Mouse (Mus musculus): ENCODE data around the gene Ebf1.
"Not testable (repeated sequence)": the region's sequence is repeated elsewhere in the genome, so short reads cannot be mapped to it uniquely, and the experiment has no call there.

Ebf1 gene

DNA sequence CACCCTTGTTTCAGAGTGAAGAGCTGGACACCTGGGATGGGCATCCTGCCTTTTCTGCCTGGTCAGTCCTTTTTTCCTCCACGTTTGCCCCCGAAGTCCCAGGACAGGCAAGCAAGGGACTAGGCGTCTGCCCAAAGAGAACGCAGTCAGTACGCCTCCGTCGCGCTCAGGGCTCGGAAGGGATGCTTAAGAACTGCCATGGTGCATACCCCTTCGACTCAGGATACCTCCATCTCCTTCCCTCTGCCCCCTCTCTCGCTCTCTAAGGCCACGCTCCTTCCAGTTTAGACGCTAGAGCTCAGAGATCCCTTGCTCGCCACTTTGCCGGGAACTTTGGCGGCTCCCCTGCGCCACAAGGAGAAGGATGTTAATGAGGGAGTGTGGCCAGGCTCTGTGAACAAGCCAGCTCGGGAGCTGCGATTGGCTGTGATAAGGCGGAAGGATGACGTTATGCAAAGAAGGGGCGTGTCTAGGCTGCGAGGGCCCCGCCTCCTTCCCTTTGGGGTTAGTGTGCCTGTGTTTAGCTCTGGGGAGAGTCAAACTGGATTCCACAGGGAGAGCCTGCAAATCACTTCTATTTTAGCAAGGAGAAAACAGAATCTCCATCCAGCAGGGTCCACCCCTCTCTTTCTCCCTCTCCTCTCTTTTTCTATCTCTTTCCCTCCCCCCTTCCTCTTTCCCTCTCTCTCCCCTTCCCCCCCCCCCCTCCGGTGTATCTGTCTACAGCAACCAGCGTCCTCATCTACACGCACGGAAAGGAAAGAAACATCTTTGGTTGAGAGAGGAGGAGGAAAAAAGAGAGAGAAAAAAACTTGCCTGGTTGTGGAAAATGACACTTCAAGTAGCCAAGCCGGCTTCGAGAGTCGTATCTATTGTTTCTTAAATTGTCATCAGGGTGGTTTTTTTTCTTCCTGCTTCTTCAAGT lies at the start of gene Ebf1:
Gene Ebf1 (plus strand): TSS at position 530 of the 925 bp plus-strand sequence.
- peak in 1 of 2 experiments; percentile 31 for DNase-seq (ENCODE audit: low spot score in 2 of 2)

DNA sequence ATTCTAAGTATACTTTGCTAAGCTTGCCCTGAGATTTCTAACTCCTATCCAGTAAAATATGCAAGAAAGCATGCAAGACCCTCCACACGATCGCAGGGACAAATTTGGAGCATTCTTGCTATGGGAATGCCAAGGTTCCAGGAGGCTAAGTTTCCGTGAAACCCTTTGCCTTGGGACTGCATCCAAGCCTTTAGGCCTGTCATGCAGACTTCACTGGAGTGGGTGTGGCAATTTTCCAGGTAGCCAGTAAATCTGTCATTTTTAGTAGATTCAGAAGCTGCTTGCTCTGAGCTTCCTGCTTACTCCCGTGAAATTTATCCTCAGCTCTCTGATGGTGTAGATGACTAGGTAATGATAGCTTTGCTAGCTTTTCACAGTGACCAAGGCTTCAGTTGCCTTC lies 46.8 kb upstream of the Ebf1 start:
- DNase-seq (ENCODE audit: low spot score in 2 of 2): not testable (repeated sequence)

DNA sequence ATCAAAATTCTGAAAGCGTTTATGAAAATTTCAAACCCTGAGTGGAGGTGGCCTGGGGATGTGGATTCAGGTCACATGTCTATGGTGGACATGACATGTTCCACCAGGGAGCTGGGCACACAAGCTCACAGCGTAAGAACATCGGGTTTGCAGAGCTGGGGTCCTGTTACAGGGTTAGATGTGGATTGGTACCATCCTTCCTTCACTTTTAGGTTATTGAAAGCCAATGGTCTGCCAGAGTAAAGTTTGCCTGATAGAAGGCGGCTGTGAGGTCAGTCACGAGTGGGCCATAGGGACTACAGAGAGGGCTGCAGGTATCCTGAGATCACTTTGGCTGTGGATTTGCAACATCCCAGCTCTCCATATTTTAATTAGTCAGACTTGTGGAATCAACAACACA lies 44.3 kb upstream of the Ebf1 start:
- no peak for DNase-seq (ENCODE audit: low spot score in 2 of 2)

DNA sequence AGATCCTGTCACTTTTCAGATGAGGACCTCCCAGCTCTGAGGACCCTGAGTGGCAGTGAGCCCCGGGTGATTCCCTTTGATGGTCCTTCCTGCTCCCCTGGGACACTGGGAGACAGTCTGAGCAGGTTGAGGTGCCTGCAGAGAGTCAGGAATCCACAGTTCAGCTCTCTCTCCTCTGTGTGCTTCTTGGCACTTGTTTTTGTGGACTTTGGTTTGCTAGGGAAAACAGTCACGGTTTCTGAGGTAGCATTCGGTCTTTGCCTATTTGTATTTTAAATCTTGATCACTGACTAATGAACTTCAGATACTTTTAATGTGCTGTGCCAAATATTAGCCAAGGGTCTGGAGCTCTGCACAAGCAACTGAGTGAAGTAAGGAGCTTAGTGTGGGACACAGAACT lies 43.7 kb upstream of the Ebf1 start:
- no peak for DNase-seq (ENCODE audit: low spot score in 2 of 2)

DNA sequence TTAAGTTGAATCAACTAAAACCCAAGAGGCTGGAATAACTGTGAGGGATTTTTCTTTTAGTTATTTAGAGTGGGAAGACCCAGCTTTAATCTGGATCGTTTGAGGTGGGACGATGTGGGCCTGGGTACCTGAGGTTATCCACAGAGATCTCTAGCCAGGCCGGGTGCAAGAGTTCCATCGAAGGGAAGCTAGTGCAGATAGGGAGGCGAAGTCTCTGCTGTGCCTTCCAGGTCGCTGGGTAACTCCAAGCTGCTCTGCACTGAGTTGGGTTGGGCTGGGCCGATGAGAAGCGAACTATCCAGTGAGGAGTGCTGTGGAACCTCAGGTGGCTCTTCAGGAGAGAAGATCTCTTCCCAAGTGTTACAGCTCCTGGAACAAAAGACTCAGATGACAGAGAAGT lies 42.7 kb upstream of the Ebf1 start:
- no peak for DNase-seq (ENCODE audit: low spot score in 2 of 2)

DNA sequence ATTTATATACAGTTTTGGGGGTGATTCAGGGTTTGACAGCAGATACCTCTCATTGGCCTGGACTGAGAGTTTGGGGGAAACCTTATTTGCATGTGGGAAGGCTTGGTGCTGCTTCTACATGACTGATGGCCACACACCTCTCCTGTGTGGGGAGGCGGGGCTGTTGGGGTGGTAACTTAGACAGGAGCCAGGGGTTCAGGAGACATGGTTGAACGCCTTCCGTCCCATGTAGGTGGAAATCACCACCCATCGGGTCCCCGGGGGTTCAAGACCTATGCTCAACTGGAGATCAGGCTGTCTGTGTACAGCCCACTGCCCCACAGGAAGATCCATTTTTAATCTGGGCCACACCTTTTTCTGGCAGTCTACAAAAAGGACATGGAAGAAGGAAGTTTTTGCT lies 42.3 kb upstream of the Ebf1 start:
- no peak for DNase-seq (ENCODE audit: low spot score in 2 of 2)

DNA sequence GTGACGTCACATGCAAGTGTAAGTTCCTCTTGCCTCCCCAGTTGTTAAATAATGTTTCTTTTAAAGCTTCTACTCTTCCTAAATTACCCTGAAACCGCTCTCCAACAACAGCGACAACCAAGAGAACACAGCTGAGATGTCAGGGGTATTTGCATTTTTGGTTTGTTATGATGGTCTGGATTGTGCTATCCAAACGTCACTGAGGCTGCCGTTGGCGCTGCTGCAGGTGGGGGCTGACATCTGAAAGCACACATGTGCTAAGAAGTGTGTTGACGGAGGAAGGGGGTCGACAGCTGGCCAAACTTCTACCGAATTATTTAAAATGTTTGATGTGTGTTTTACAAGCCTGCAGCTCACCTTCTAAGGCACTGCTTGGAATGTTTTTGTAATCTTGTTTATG lies 39.2 kb upstream of the Ebf1 start:
- no peak for DNase-seq (ENCODE audit: low spot score in 2 of 2)

DNA sequence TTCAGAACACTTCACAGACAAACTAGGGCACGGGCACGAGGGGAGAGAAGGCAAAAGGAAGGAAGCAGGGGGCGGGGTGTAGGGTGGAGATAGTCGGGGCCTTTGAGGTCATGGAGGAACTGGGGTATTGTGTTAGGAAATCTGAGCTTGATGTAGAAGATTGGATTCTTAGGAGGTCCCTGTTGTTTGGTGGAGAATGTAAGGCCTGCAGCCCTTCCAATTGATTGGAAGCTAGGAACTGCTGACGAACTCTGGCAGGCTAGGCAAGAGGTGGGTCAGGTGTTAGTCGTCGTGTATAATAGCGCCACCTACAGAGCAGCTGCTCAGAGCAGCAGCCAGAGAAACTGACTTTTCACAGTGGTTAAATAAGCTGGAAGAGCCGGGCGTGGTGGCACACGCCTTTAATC lies 35.8 kb upstream of the Ebf1 start:
- DNase-seq (ENCODE audit: low spot score in 2 of 2): no peak

DNA sequence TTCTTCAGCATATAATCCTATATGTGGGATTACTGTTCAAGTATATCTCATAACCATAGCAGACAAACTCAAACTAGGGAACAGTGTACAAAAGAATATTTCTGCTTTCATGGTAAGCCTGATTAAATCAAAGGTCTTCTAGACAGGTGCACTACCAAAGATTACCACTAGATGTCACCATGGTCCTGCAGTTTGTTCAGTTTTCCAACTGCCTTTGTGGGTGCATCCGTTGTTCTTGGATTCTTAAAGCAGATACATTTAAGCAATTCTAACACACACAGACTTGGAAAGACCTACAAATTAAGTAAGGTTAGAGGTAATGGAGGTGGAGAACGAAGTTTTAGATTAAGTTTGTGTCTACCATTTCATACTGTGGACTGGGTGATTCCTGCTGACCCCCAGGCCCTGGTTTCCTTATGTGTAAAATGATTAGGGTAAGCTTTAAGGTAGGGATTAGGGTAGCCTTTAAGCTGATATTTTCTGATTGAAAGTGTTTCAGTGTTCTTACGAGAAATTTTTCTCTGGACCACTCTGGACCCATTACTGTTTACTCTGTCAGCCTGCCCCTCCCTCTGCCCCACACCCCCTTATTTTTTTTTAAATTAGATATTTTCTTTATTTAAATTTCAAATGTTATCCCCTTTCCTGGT lies 30.9 kb upstream of the Ebf1 start:
- no peak for DNase-seq (ENCODE audit: low spot score in 2 of 2)

DNA sequence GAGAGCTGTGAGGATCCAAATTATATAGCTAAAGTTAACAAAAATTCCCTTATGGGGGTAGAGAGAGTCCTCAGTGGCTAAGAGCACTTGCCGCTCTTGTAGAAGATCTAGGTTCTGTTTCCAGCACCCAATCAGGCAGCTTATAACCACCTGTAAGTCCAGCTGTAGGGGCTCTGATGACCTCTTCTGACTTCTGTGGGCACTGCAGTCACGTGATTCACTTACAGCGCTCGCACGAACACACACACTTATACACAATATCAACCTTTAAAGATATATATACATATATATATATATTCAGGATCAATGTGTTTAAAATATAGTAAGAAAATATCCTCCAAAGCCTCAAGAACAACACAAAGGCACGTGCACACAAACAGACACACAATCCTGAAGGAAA lies 24.1 kb upstream of the Ebf1 start:
- DNase-seq (ENCODE audit: low spot score in 2 of 2): no peak

DNA sequence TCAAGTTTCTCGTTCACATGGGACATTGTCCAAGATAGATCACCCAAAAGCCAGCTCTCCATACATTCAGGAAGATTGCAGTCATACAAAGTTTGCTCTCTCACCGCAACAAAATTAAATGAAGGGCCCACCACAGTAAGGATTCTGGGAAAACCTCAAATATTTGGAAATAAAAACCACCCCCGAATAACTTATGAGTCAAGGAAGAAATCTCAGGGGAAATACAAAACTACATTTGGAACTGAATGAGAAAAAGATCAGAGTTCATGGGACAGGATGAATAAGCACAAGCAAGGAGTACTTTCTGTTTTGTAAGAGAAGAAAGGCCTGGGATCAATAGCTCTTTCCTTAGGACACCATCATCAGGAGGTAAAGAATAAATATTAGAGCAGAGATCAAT lies 22.3 kb upstream of the Ebf1 start:
- DNase-seq (ENCODE audit: low spot score in 2 of 2): no peak

DNA sequence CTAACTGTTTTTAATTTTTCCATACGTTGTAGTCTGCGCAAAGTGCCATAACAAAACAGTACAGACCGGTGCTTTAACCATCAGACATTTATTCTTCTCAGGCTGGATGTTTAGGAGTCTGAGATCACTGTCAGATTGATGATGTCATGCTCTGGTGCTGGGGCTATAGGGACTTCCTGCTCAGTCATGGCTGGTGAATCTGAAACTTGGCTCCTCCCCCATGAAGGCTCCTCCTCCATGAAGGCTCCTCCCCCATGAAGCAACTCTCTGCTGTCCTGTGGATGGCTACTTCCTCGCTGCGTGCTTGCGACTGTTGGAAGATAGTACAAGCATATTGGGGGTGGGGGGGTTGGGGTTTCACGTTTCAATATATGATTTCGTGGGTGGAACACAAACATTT lies 10.2 kb upstream of the Ebf1 start:
- DNase-seq (ENCODE audit: low spot score in 2 of 2): no peak

DNA sequence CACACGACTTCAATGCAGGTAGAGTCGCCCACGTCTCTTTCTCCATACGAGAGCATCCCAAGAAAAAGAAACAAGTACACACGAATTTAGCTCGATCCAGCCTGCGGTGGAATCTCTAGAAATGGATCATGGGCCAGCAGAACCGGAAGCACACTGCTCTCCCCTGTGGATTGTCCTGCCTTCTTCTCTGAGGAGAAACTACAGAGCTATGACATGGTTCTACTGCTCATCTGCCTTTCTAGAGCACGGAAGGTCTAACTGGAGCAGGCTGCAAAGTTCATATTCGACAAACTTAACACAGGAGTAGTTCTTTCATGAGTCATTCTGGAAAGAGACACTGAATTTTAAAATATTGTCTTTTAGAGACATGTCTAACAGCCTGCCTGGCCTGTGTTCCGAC lies 8.5 kb upstream of the Ebf1 start:
- DNase-seq (ENCODE audit: low spot score in 2 of 2): no peak

DNA sequence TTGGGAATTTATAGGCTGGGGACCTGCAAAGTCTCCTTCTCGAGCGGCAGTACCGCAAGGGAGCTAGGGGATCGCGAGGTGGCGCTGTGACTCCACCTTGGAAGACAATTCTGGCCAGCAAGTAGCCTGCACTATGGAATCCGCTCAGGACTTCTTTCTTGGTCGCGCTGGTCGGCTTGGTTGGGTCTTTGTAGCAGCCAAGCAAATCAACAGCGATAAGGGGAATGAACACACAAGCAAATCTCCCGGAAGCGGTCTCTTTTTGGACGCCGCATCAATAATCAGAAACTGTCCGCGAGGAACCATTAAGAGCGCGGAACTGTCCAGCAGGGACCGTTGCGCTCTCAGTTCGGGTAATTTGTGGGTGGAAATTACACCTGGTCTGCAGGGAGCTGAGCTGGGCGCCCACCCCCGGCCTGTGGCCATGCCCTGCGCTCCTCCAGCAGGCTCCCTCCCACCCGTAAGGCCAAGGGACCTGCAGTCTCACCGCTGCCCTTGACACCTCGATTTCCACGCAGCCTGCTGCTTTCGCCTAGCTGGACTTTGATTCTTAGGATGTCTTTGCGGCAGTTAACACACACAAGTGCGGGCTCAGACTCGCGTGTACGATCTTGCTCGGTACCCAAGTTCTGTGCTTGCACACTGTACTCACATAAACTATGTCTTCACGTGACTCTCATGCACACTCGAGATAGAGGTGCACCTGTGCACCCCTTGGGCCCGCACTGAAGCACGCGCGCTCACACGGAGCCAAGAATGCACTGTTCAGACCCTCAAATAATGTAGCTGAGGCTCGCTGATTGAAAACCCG lies 5.9 kb upstream of the Ebf1 start:
- DNase-seq (ENCODE audit: low spot score in 2 of 2): peak; percentile 67

DNA sequence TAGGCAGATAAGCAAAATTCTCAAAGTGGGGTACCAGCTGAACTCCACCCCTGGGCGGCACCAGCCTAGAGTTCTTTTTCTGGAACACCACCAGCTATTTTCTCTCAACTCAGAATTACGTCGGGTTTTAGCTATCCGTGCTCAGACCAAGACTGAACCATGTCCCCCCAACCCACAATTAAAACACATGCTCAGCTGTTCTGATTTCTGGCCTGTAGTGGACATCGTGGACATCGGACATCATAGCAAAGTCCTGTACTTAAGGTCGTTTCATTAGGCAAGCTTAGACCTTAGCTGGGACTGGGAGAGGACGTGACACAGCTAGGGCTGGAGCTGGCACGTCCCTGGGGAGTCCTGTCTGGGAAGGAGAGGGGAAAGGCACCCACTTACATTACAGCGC lies 5.0 kb upstream of the Ebf1 start:
- DNase-seq (ENCODE audit: low spot score in 2 of 2): no peak

DNA sequence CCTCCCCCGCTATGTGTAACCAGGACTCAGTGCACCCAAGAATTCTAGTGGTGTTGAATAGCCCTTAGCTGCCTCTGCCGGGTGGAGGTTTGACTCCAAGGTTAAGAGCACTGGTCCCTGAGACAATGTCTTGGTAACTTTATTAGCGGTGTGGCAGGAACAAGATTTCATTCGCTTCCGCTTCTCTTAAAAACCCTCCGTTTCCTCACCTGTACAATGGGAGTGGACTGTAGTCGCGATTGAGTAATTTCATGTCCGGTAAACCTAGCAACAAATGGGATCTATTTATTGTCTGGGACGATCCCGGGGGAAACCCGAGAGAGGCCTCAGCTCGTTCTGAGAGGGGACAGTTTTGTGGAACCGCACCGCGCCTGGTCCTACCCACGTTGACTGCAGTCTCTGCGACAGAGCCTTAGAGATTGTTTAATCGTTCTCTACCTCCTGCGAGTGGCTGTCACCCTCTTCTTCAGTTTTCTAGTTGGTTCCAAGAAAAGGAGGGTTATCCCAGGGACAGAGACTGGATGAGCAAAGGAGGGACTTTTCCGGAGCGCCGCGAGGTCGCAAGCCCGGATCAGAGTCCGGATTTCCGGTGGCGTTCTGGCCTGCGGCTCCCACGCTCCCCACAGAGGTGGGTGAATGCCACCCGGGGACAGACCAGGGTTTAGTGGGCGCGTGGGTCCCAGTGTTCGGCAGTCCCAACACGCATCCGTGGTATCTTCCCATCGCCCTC lies 4.3 kb upstream of the Ebf1 start:
- no peak for DNase-seq (ENCODE audit: low spot score in 2 of 2)

DNA sequence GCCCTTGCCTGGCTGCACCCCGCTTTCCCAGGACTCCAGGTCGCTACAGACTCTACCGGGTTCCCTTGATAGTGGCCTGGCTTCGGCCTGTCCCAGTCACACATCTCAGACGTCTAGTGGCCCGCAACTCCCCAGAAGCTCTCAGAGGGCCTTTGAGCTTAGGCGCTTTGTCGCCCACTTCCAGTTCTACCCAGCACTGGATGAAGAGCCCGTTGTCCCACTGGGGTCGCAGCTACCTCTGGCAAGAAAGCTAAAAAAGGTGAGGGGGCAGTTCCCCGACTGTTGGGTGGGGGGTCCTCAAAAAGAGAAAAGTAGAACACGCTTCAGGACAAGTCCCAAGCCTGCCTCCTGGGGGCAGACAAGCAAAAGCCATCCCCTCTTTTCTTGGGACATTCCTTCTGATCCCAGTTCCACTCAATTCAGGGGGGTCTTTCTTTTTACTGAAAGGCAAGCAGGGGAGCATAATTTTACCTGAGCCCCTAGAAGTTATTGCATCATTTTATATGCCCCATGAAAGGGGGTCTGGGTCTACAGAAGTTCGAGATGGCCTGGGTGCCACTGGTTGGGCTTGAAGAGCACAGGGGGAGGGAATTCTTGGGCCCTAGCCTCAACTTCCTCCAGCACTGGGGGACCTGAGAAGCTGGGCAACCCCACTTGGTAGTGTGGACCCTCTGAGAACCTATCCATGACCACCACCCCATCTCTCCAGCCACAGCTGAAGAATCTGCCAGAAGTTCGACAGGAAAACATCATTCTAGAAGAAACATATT lies 3.5 kb upstream of the Ebf1 start:
- DNase-seq (ENCODE audit: low spot score in 2 of 2): no peak

DNA sequence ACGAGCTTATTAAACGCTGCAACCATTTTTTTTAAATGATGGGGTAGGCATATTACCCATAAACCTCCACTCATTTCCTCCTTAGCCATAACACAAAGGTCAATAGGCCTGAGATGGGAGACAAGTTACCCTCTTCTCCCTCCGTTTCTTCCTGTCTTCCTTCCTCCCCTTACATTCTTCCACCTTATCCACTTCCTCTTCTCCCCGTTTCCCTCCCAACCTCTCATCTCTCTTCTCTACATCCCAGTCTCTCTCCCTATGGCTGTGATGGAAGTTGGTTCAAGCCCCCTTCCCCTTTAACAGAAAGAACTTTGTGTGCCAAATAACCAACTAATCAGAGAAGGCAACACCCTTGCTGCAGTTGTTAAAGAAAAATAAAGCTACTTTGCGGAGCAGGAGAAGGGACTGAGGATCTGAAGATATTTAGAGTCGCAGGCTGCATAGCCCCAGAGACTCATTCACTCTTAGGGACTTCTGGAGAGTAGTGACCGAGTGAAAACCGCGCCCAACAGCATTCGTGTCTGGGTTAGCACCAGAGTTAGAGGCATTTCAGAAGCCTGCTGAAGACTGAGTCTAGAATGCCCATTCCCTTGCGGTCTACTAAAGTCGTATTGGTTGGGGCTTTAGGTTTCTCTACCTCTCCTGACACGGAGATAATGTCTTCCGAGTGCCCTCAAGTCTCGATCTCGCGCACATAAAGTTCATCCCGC lies 884 bp upstream of the Ebf1 start:
- DNase-seq (ENCODE audit: low spot score in 2 of 2): no peak

DNA sequence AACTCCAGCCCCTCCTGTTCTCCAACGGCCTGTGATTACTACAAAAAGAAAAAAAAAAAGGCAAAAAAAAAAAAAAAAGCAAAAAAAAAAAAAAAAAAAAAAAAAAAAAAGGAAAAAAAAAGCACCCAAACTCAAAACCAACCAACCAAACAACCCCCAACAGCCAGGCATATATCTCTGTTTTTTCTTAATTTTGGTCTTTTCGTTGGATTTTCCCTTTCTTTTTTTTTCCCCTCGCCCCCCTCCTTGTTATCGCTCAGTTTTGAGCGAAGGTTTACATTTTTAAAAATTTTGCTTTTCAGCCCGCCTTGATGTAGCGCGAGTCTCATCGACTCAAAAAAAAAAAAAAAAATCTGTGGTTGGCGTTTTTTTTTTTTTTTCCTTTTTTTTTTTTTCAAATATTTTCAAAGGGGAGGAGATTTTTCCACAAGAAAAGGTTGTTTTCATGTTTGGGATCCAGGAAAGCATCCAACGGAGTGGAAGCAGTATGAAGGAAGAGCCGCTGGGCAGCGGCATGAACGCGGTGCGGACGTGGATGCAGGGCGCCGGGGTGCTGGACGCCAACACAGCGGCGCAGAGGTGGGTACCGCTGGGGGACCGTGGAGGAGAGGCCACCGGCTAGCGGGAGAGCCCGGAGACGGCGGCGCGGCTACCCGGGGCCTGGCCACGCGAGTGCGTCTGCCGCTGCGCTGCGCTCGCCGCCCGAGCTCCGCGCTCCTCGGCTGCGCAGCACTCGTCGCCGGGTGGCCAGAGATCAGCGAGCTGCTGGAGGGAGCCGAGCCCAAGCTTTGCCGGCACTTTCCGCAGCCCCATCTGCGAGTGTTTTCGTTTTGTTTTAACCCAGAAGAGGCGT lies 843 bp downstream of the Ebf1 start:
- DNase-seq (ENCODE audit: low spot score in 2 of 2): peak in 1 of 2 experiments; percentile 6
